Mouse (Mus musculus) cerebellum, adult 18-20 months (tissue): ENCODE measurements around the gene Kdm4c.
A peak's percentile ranks its signal among the peaks of the same experiment; 100 is the strongest.
"Not testable (repeated sequence)": the region's sequence is repeated elsewhere in the genome, so short reads cannot be mapped to it uniquely, and the experiment has no call there.

Experiments
- DNase-seq, 2 experiments: peaks; one replicate each; pipeline ENCODE4 v3.0.0; 2021

Gene Kdm4c

DNA sequence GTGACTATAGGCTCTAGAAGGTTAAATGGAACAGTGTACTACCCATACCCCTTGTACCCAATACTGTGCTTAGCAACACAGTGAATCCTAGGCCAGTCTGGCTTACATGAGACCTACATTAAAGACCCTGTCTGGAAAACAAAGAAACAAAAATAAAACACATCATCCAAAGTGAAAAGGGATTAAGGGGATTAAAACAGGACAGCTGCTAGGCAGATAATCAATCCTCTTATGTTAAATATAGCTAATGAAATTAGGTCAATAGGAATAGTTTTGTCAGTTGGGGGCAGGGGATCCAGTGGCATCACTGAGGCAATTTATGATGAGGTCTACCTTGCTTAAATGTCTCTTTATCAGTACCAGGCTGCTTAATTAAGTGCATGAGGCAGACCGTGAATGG, at the start of gene Kdm4c:
Kdm4c (plus strand) TSS at position 322 of the 400 bp plus-strand sequence.
- no peak for DNase-seq

DNA sequence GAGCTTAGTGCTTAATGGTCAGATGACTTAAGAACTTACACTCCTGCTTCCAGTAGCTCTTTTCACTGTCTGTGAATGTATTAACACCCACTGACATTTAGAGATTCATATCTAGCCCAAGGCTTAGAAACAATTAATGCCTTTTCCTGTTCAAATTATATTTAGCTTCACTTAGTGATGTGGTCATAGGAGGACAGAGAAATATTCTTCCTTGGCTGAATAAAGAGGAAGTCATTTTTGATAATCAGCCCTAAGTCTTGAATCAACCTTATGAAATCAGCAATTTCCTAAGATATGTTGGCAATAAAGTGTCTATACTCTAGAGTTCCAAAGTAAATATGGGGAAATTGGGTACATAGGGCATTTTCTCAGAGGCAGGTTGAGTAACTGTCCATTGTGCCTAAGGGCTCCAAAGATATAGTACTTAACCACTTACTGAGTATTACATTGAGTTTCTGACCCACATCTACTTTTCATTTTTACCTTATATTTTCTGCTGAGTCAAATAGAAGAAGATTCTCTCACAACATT, 41.0 kb upstream of the Kdm4c start:
- no peak for DNase-seq

DNA sequence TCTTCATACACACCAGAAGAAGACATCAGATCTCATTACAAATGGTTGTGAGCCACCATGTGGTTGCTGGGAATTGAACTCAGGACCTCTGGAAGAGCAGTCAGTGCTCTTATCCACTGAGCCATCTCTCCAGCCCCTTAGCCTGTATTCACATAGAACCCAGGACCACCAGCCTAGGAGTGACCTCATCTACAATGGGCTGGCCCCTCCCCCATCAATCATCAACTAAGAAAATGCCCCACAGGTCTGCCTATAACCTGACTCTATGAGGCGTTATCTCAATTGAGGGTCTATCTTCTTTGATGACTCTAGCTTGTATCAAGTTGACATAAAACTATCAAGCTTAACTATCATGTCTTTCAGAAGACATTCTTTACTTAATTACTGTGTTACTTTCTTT, 20.5 kb upstream of the Kdm4c start:
- DNase-seq, result not testable (repeated sequence)

DNA sequence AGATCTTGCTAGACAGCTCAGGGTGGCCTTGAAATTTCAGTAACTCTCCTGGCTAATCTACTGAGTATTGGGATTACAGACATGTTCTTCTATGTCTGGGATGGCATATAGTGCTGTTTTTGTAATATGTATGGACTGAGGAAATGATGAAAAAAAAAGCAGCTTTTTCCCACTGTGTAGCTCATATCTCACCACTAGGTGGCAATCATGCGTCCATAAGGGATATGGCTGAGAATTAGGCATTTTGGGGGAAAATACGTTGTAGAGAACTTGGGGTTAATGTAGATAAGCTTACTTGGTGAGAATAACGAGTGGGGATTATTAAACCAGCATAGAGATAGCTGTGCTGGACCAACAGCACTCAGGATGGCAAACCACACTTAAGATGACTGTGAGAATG, 19.9 kb upstream of the Kdm4c start:
- no peak for DNase-seq

DNA sequence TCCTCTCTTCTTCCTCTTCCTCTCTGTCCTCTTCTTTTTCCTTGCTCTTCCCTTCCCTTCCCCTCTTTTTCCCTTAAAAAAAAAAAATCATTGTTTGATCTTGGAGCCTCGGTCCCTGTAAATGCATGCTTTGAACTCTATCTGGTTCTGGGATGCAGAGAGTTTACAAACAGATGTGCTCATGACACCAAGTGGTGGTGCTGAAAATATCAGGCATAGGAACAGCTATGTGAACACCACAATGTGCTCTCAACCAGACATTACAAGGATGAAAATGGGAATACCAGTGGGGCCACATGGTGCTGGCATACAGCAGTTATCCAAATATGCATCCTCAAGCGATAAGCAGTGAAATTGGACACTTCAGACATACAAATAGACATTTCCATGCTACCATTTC, 18.1 kb upstream of the Kdm4c start:
- DNase-seq, result no peak

DNA sequence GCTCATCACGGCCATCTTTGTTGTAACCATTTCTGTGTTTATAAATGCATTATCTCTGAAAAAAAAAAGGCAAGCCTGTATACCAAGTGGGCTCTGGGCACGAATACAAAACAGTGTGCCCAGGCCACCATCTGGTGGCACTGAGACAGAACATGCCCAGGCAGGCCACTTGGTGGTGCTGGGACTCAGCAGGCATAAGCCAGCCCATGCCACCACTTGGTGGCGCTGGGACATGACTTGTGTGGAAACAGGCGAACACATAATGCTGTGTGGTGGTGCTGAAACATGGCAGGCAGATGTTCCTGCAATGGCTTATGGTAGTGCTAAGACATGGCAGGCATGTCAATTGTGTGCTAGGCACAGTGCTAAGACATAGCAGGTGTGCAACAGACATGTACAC, 11.3 kb upstream of the Kdm4c start:
- no peak for DNase-seq

DNA sequence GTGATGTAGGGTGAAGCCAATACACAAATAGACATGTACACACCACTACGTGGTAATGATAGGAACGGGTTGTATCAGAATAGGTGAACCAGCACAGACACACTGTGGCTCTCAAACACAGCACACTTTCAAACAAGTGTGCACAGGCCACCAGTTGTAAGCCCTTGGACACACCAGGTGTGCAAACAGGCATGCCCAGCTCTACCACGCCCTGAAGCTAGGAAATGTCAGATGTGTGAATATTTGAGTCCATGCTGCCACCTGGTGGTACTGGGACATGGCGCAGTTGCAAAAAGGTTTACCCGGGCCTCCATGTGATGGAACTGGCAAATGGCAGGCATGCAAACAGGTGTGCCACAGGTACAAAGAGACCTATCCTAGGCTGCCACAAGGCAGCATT, 10.9 kb upstream of the Kdm4c start:
- peak; percentile 41 to 48 for DNase-seq

DNA sequence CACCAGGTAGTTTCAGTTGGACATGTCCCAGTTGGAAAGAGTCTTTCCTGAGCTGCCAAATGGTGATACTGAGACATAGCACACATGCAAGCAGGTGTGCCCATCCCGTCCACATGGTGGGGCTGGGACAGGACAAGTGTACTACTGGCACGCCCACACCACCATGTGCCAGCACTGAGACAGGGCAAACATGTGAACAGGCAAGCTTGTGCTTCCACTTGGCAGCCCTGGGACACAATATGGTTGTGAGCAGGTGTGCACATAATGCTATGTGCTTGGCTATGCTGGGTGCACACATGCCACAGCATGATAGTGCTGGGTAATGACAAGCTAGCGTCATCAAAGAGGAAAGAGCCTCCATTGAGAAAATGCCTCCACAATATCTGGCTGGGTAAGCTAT, 8.8 kb upstream of the Kdm4c start:
- no peak for DNase-seq

DNA sequence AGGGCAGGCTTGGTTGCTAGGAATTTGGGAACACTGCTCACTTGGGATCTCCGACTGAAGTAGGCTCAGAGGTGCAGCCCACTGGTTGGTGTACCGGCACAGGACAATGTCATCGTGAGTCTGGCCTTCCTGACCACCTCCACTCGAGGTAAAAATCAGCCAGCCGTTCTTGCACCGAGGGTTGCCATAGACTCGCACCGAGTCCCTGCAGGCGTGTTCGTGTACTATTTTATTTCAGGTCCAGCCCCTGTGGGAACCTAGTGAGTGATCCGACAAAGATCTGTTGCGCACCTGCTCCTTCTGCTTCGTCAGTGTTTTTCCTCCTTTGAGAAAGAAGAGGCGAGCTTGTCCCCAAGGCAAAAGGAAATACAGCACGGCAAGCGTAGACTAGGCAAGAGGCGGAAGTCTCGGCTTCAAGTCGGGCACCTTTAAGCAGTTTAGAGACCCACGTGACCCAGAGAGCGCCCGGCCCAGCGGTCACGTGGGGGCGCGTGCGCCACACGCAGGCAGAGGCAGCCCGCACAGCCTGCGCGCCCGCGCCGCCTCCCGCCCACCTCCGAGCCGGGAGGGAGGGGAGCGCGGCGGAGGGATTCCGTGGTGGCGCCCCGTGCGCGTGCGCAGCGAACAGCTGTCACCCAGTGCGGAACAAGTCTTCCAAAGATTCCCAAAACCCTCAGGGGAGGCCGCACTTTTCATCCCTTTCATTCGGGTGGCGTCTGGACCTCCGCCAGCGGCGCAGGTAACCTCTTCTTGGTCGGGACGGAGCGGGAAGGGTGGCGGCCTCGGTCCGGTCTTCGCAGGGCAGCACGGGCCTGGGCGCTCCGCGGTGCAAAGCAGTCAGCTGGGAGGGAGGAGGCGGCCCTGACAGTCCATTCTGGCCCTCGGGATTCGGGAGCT, 9.3 kb downstream of the Kdm4c start:
- peak; percentile 94 to 99 for DNase-seq

DNA sequence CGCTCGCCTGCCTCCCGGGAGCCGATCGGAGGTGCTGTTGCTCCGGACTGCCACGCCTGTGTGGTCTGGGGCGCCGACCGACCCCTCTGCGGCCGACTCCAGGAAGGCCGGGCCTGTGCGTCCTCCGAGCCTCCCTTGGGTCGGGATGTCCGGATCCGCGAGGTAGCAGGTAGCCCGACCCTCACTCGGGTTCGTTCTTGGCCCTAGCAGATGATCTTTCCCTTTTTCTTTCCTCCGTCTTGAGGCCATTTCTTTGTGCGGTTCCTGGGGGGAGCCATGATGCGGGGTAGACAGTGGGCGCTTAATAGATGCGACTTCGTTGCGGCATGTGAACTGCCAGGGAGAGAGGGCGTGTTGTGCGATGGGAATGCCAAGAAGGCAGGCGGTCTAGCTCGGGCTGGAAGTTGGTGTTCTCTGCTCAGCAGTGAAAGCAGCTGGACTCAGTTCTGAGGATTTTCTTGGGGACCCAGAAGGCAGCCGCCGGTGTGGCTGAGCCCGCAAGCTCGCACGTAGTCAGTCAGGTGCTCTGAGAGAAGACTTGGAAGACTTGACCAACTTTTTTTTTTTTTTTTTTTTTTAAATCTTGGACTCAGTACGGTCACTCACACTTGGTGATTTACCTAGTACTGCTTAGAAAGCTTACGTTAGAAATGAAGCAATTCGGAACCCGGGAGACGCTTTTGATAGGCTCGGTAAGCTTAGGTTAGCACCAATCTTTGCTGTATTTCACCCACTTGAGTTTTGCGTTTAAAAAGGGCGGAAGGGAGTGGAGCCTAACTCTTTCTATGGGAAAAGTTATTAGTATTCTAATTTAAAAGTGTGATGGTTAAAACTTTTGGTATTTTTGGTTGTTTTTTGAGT, 10.2 kb downstream of the Kdm4c start:
- peak in 1 of 2 experiments; percentile 54 for DNase-seq

DNA sequence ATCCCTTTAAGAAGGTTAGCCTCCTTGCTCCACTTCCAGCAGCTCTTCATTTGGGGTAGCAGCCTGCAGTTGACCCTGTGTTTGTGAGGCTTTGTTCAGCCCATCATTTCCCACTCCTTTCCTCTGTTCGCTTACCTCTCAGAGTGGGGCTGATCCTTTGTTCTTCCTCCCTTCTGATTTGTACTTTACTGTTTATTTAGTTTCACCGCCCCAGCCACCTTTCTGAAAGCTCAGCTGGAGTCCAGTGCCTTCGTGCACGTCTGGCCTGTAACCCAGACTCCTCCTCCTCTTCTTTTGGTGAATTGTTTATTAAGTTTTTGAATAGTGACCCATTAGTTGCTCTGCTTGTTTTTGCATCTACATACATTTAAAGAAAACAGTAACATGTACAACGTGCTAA, 15.6 kb downstream of the Kdm4c start:
- no peak for DNase-seq

DNA sequence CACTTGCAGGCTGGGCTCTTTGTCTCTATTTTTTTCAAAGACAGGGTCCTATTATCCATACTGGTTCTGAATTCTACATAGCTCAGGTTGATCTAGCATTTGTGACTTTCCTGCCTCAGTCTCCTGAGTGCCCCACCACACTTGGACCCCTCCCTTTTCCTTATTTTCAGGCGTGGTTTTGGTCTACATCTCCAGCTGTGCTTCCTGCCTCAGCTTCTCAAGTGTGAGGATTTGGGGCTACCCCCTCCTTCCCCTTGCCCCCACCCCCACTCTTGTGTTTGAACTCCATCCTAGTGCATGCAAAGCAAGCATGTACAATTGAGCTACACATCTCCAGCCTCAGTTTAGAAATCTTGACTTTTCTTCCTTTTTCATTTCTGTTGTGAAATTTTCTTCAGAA, 16.2 kb downstream of the Kdm4c start:
- DNase-seq, result no peak

DNA sequence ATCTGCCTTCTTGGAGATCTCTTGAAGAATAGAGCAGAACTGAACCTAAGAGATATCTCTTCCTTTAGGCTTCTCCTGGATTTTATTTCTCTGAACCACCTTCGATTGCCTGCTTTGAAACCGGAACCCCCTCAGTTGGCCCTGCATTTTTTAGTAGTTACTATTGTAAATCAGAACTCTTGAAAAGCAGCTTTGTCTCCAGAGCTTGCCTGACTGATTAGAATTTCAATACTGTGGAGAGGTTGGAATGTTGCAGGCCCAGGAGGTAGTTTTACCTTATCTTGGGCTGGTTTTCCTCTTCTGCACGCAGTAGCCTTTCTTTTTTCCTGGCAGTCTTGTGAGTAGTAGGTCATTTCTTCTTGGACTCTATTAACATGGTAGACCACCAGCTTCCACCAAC, 17.0 kb downstream of the Kdm4c start:
- no peak for DNase-seq

DNA sequence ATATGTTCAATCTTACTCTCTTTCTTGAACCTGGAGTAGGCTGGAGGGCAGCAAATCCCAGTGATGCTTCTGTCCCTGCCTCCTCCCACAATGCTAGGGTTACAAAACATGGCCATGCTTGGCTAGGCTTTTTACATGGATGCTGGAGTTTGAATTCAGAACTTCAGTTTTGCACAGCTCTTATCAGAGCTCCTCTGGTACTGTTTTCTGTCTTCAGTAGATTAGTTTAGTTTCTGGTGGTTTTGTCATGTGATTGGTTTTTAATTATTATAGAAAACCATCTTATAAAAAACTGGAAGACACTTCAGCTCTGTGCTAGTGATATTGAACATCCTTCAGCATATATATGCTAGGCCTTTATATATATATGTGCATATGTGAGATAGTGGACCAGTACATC, 19.6 kb downstream of the Kdm4c start:
- no peak for DNase-seq

DNA sequence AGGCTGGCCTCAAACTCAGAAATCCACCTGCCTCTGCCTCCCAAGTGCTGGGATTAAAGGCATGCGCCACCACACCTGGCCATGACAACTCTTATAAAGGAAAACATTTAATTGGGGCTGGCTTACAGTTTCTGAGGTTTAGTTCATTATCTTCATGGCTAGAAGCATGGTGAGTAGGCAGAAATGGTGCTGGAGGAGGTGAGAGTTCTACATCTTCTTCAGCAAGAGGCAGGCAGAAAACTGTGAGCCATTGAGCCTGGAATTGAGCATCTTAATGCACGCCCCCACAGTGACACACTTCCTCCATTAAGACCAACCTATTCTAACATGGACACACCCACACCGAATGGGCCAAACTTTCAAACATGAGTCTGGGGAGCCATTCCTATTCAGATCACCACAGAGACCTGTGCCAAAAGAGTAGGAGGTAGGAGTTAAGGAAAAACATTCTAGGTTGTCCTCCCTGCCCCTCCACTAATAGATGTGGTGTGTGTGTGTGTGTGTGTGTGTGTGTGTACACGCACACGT, 22.2 kb downstream of the Kdm4c start:
- DNase-seq, result no peak

DNA sequence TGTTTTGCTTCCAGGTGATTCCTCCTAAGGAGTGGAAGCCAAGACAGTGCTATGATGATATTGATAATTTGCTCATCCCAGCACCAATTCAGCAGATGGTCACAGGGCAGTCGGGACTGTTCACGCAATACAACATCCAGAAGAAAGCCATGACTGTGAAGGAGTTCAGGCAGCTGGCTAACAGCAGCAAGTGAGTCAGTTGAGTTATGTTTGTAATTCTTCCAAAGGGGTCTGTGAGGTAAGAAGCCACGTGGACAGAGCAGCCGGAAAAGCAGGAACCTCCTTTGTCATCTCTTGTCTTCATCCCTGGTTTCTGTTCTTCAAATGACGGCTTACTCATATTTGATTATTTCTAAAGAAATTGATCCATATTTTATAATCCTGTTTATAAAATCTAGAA, 28.9 kb downstream of the Kdm4c start:
- DNase-seq, result no peak

DNA sequence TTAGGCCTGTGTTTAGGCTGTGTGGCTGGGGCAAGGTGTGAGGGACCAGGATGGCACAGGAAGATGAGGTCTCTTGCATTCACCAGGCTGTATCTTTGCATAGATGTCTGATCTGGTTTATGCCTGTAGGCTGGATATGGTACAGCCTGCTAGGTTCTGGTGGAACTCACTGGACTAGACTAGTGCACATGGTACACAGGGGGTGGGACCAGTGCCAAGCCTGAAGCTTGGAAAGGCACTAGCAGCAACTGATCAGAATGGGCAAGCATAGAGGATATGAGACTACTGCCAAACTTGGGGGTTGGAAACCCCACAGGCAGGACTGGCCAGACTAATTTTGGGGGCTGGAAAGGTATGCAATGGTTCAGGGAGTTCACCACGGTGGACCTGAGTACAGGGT, 35.2 kb downstream of the Kdm4c start:
- peak; percentile 51 to 56 for DNase-seq

DNA sequence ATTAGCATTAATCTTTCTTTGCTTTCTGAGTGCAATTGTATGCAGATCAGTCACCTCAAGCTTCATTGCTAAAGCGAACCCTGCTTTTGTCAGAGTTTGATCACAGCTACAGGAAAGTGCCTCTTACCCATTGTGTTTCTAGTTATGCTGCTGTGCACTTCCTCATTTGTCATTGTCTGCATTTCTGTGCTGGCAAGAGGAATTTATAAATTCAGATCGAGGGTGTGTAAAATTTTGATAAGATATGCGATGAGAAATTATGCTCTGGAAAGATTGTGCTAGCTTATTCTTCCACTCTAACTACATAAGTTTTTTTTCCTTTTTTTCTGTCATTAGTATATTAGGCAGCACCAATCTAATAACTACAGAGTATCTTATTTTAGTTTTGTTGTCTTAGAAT, 37.9 kb downstream of the Kdm4c start:
- DNase-seq, result no peak

DNA sequence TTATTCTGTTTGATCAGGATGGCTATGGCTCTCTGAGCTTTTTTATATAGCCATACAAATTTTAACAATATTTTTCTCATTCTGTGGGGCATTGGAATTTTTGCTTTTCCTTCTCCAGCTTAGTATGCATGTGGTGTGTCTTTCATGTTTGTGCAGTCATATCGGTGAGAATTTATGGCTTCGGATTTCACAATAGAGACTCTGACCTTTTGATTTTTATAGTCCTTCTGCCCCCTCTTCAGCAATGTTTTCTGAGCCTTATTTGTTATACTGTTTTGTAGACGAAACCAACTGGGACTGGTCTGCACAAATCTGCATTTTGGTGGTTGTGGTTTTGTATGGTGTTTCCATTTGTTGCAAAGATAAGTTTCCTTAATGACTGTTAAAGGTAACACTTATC, 45.6 kb downstream of the Kdm4c start:
- no peak for DNase-seq

DNA sequence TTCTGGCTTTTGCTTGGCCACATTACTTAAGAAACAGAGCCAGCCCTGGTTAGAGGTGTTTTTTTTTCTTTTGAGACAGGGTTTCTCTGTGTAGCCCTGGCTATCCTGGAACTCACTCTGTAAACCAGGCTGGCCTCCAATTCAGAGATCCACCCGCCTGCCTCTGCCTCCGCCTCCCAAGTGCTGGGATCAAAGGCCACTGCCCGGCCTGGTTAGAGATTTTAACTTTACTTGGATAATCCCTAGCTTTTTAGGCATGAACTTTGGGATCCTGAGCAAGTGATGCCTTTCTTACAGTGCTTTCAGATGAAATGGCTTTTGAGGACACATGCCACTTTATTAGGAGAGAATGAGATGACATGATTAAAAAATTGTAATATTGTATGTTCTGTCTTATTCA, 52.4 kb downstream of the Kdm4c start:
- no peak for DNase-seq

DNA sequence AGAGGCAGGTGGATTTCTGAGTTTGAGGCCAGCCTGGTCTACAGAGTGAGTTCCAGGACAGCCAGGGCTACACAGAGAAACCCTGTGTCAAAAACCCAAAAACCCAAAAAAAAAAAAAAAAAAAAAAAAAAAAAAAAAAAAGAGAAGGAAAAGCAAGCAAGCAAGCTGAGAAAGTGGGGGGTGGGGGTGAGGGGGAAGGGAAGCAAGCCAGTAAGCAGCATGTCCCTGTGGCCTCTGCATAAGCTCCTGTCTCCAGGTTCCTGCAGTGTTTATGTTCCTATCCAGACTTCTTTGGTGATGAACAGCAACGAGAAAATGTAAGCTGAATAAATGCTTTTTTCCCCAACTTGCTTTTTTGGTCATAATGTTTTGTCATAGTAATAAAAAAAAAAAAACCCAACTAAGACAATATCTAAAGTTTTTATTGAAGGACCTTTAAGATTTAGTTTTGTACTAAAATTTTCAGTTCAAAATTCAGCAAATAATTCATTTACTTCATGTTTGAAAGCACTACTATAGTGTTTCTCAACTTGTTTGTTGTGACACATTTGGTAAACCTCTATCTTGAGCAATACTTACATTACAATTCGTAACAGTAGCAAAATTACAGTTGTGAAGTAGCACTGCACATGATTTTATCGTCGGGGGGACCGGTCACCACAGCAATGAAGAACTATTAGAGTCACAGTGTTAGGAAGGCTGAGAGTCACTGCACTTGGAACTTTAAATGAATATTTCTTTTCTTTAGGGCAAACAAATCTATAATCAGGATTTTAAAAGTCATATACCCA, 63.2 kb downstream of the Kdm4c start:
- DNase-seq, result no peak

DNA sequence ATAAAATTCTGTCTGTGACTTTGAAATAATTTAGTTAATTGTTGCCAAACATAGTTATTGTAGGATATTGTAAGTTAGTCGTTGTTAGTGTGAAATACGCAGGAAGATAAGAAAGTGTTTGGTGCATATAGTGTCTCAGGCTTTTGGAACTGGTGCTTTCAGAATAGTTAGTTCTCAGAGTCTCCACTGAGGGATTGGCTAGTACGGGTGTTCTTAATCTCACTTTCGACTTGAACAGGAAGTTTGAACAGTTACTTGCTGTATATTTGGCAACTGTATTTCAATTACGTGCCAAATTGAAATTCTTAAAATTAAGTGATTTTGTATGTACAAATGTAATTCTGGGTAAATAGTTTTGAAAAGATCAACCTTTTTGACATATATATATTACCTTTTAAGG, 68.8 kb downstream of the Kdm4c start:
- DNase-seq, result no peak

DNA sequence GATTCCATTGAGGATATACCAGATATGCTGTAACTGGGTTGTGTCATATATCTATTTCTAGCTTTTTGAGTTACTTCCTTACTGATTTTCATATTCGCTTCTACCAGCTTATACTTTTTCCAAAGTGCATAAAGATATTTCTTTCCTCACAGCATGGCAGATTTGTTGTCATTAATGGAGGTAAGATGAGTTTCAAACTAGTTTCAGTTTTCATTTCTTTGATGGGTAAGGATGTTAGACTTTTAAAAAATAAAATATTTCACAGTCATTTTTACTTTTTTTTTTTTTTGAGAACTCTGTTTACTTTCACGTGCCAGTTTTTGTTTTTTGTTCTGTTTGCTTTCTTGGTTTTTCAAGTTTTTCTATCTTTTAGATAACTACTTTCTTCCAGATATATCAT, 70.6 kb downstream of the Kdm4c start:
- DNase-seq, result no peak
